Mouse (Mus musculus) G1E (cell line): ENCODE results near the gene Ccdc103.

Experiments used
- CTCF ChIP-seq: IDR thresholded peaks from 2 replicates; pipeline ENCODE4 v1.5.1; 2012; ENCODE audit warnings: low read depth, low read length, inconsistent platforms, mixed read lengths
- GATA1 ChIP-seq: IDR thresholded peaks from 2 replicates; pipeline ENCODE4 v1.6.1; 2012; ENCODE audit warnings: borderline replicate concordance, low read length, inconsistent platforms, mixed read lengths
- GATA2 ChIP-seq: IDR thresholded peaks from 2 replicates; pipeline ENCODE4 v1.6.1; 2012; ENCODE audit warnings: low read depth, low read length, inconsistent platforms, borderline replicate concordance
- TAL1 ChIP-seq: conservative IDR thresholded peaks from 2 replicates; pipeline ENCODE4 v1.6.1; 2012; ENCODE audit warnings: low read depth, low read length, inconsistent platforms, mixed read lengths

- no peak for TF ChIP-seq CTCF
- TF ChIP-seq GATA1 = no peak
- TF ChIP-seq TAL1 = no peak
- no peak for TF ChIP-seq GATA2
These were observed 30.4 kb downstream of the Ccdc103 start for GRCm38 (mm10) chr11:102911376-102911775.
